9 mouse cellular contexts compared by ENCODE assay signal in genomic region chr17:86909733-86910495, GRCm38 (mm10). TPM values are rescaled to one million over a fixed set of nuclear protein-coding genes. Genes with fewer than 3 reads are reported as not detected.
DNase-seq lines count a peak whose midpoint lies in the region; ATAC-seq and TF ChIP-seq lines count a peak whose summit lies in the region.
"Had no signal": no experiment of that assay in that cellular context is flagged by ENCODE, and none has a peak within 500 bp of the region (broad histone marks: within the 10 kb centered on the region; RNA-seq: fewer than 3 reads in every experiment).

No protein-coding gene starts in this region.

- 70% methylated on average over 14 of the region's 14 CpGs for WGBS in midbrain, embryonic 14.5 days
- WGBS in midbrain, embryonic 13.5 days, result 79% methylated on average over 14 of the region's 14 CpGs
- 63% methylated on average over 14 of the region's 14 CpGs for WGBS in embryonic facial prominence, embryonic 14.5 days

- H3K9me3 ChIP-seq in midbrain, embryonic 14.5 days (ENCODE audit: control insufficient read depth, low read length), result no peaks in the 10 kb centered on the region
- H3K9me3 ChIP-seq in midbrain, embryonic 13.5 days, result no peaks in the 10 kb centered on the region
- H3K9me3 ChIP-seq in embryonic facial prominence, embryonic 14.5 days (ENCODE audit: control insufficient read depth, low read length), result no peaks in the 10 kb centered on the region

- no peaks in the 10 kb centered on the region for H3K27me3 ChIP-seq in midbrain, embryonic 14.5 days (ENCODE audit: control insufficient read depth, insufficient read depth, low read length)
- H3K27me3 ChIP-seq in midbrain, embryonic 13.5 days, result peaks cover 6% of the 10 kb centered on the region; the same call in 1 of the 2 replicates
- no peaks in the 10 kb centered on the region for H3K27me3 ChIP-seq in embryonic facial prominence, embryonic 14.5 days (replicated peaks; ENCODE audit: control insufficient read depth, insufficient read depth, low read length)

- no peak overlapping the region for H3K27ac ChIP-seq in gastrocnemius, adult 2 months
- H3K27ac ChIP-seq in midbrain, embryonic 14.5 days (replicated peaks; ENCODE audit: low read depth, low read length), result no peak overlapping the region
- H3K27ac ChIP-seq in midbrain, embryonic 13.5 days, result no peak overlapping the region
- H3K27ac ChIP-seq in embryonic facial prominence, embryonic 14.5 days (replicated peaks; ENCODE audit: low read depth, low read length), result no peak overlapping the region

- intact Hi-C loops in gastrocnemius, adult 2 months (cut with DNase I), result loop anchor here (5.0 to 10.0 kb wide), 4 partner anchors 83 to 745 kb away; partner anchors contain the start of gene Prkce
- intact Hi-C loops in gastrocnemius, postnatal 36 days (cut with DNase I), result loop anchor here (5.0 kb wide), 1 partner anchor 748 kb away; no protein-coding TSS in a partner anchor

- TF ChIP-seq CTCF in gastrocnemius, adult 2 months (IDR thresholded peaks at IDR 0.05), result peak; percentile 64

- no peak overlapping the region for H3K4me3 ChIP-seq in gastrocnemius, adult 2 months
- no peak overlapping the region for H3K4me3 ChIP-seq in midbrain, embryonic 14.5 days (replicated peaks; ENCODE audit: low read depth, low read length)
- no peak overlapping the region for H3K4me3 ChIP-seq in midbrain, embryonic 13.5 days (replicated peaks)
- H3K4me3 ChIP-seq in embryonic facial prominence, embryonic 14.5 days (ENCODE audit: low read depth, low read length), result no peak overlapping the region

- no peak overlapping the region for H3K4me2 ChIP-seq in midbrain, embryonic 14.5 days (ENCODE audit: low read length)
- no peak overlapping the region for H3K4me2 ChIP-seq in midbrain, embryonic 13.5 days (replicated peaks)
- H3K4me2 ChIP-seq in embryonic facial prominence, embryonic 14.5 days (ENCODE audit: low read depth, low read length), result no peak overlapping the region

- ATAC-seq in midbrain, embryonic 14.5 days (ENCODE audit: low FRiP score, low TSS enrichment), result 0 out of 2 replicates have a peak, but pooled peaks have one; percentile 23
- ATAC-seq in midbrain, embryonic 13.5 days, result no peak
- ATAC-seq in embryonic facial prominence, embryonic 14.5 days (ENCODE audit: low read depth), result no peak

- DNase-seq in gastrocnemius, adult 2 months, result peak; percentile 40
- DNase-seq in gastrocnemius, postnatal 36 days, result no peak
- peak; percentile 76 for DNase-seq in midbrain, embryonic 14.5 days
- peak; percentile 60 for DNase-seq in embryonic facial prominence, embryonic 14.5 days (ENCODE audit: low spot score)
- peak; percentile 58 for DNase-seq in lung, postnatal 10 days
- DNase-seq in spleen, adult 12 weeks (ENCODE audit: low spot score), result no peak
- no peak for DNase-seq in gastrocnemius, adult 8-10 months (ENCODE audit: low spot score in 2 of 2)

- H3K36me3 ChIP-seq in midbrain, embryonic 14.5 days (ENCODE audit: control insufficient read depth, insufficient read depth, low read length), result no peaks in the 10 kb centered on the region
- H3K36me3 ChIP-seq in midbrain, embryonic 13.5 days, result no peaks in the 10 kb centered on the region
- H3K36me3 ChIP-seq in embryonic facial prominence, embryonic 14.5 days (ENCODE audit: control insufficient read depth, insufficient read depth, low read length), result no peaks in the 10 kb centered on the region

- H3K4me1 ChIP-seq in midbrain, embryonic 14.5 days (ENCODE audit: control insufficient read depth, insufficient read depth, low read length), result peaks cover 3% of the 10 kb centered on the region; the same call in 1 of the 2 replicates
- H3K4me1 ChIP-seq in midbrain, embryonic 13.5 days (replicated peaks), result peaks cover 11% of the 10 kb centered on the region
- peaks cover 4% of the 10 kb centered on the region; the same call in 1 of the 2 replicates for H3K4me1 ChIP-seq in embryonic facial prominence, embryonic 14.5 days (ENCODE audit: control insufficient read depth, insufficient read depth, low read length)

- H3K9ac ChIP-seq in midbrain, embryonic 14.5 days (replicated peaks; ENCODE audit: low read length), result no peak overlapping the region
- H3K9ac ChIP-seq in midbrain, embryonic 13.5 days (replicated peaks), result no peak overlapping the region
- no peak overlapping the region for H3K9ac ChIP-seq in embryonic facial prominence, embryonic 14.5 days (ENCODE audit: low read depth, low read length)

RNA-seq across cellular contexts. Expression of gene Tmem247, which starts 7.2 kb away (rescaled TPM):
- total RNA-seq in gastrocnemius, adult 2 months (2021), result not detected
- not detected for total RNA-seq in gastrocnemius, postnatal 36 days (2021)
- not detected in 2 replicates for polyA plus RNA-seq in midbrain, embryonic 14.5 days (2014; fragmentation: Nextera tagmentation; extraction: Ambion mirVana)
- not detected in 2 replicates for polyA plus RNA-seq in midbrain, embryonic 13.5 days (2015; fragmentation: Nextera tagmentation; extraction: Ambion mirVana)
- not detected in 2 replicates for polyA plus RNA-seq in embryonic facial prominence, embryonic 14.5 days (2014; fragmentation: Nextera tagmentation; extraction: Ambion mirVana)
- not detected for total RNA-seq in gastrocnemius, adult 8-10 months (2022)
- polyA plus RNA-seq: heart, embryonic 16.5 days had no signal

RNA-seq across cellular contexts. Expression of gene Atp6v1e2, which starts 37.8 kb away (rescaled TPM):
- total RNA-seq in gastrocnemius, adult 2 months (2021), result not detected
- total RNA-seq in gastrocnemius, postnatal 36 days (2021), result not detected
- not detected in 2 replicates for polyA plus RNA-seq in midbrain, embryonic 14.5 days (2014; fragmentation: Nextera tagmentation; extraction: Ambion mirVana)
- polyA plus RNA-seq in midbrain, embryonic 13.5 days (2015; fragmentation: Nextera tagmentation; extraction: Ambion mirVana), result not detected in 2 replicates
- not detected in 2 replicates for polyA plus RNA-seq in embryonic facial prominence, embryonic 14.5 days (2014; fragmentation: Nextera tagmentation; extraction: Ambion mirVana)
- not detected for total RNA-seq in gastrocnemius, adult 8-10 months (2022)
- polyA plus RNA-seq: heart, embryonic 16.5 days had no signal

RNA-seq across cellular contexts. Expression of gene Rhoq, which starts 53.0 kb away (rescaled TPM):
- total RNA-seq in gastrocnemius, adult 2 months (2021), result 100 to 1,000 TPM; 168 to 172 TPM
- 100 to 1,000 TPM; 197 to 202 TPM for total RNA-seq in gastrocnemius, postnatal 36 days (2021)
- 7.4 and 9.6 TPM in 2 replicates for polyA plus RNA-seq in midbrain, embryonic 14.5 days (2014; fragmentation: Nextera tagmentation; extraction: Ambion mirVana)
- 6.5 and 7.0 TPM in 2 replicates for polyA plus RNA-seq in midbrain, embryonic 13.5 days (2015; fragmentation: Nextera tagmentation; extraction: Ambion mirVana)
- polyA plus RNA-seq in embryonic facial prominence, embryonic 14.5 days (2014; fragmentation: Nextera tagmentation; extraction: Ambion mirVana), result 36.9 and 37.8 TPM in 2 replicates
- total RNA-seq in gastrocnemius, adult 8-10 months (2022), result 100 to 1,000 TPM; 149 to 182 (median 166) TPM

Comparison
In these comparisons a context has a peak if more than half of its experiments do, and no peak if none do; other contexts are left out.
1. DNase-seq: peak in gastrocnemius, adult 2 months (single experiment), midbrain, embryonic 14.5 days (single experiment), embryonic facial prominence, embryonic 14.5 days (single experiment) and lung, postnatal 10 days (single experiment); none in gastrocnemius, postnatal 36 days (0 of 2), spleen, adult 12 weeks (single experiment) and gastrocnemius, adult 8-10 months (0 of 2).